Mouse (Mus musculus) lung, adult 2 months (tissue): Measurements from ENCODE around the gene 1700001O22Rik.

Experiments
- CTCF ChIP-seq: fragments of 200-500 bp; IDR thresholded peaks from 2 replicates; pipeline ENCODE4 v1.5.1; 2011; ENCODE audit warnings: mild to moderate bottlenecking, low read length, control low read depth; ENCODE audit not compliant: insufficient read depth
- POLR2A ChIP-seq: fragments of 200-500 bp; IDR thresholded peaks from 2 replicates; pipeline ENCODE4 v1.6.1; 2011; ENCODE audit warnings: low read depth, mild to moderate bottlenecking, control low read depth, low read length, borderline replicate concordance; ENCODE audit errors: extremely low read depth

DNA sequence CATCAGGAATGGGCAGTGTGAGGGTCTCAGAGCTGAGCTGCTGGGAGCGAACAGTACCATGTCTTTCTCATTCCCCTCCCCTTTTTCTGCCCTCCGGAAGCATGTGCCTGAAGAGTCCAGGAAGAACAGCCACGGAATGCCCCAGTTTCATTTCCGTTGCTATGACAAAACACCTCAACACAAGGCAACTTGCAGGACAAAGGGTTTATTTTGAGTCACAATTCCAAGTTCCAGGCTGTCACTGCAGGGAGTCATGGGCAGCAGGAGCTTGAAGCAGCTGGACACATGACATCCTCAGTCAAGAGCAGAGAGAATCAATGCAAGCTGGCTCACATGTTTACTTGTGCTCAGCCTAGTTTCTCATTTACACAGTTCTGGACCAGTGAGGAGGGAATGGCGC lies 53.4 kb downstream of the 1700001O22Rik start:
- TF ChIP-seq CTCF (no peak), POLR2A (no peak)
